8 mouse cellular contexts compared by ENCODE assay signal in genomic region chr1:131269797-131270578, GRCm38 (mm10). TPM values are rescaled to one million over a fixed set of nuclear protein-coding genes. Genes with fewer than 3 reads are reported as not detected.
A peak's percentile ranks its signal among the peaks of the same experiment; 100 is the strongest.
DNase-seq lines count a peak whose midpoint lies in the region; ATAC-seq lines count a peak whose summit lies in the region.

No protein-coding gene starts in this region.

- DNase-seq in adrenal gland, adult (ENCODE audit: inconsistent age in 2 of 2, low spot score in 1 of 2), result peak; percentile 70 to 88
- DNase-seq in adrenal gland, postnatal 4 days (ENCODE audit: low spot score in 2 of 2), result no peak
- peak; percentile 71 for DNase-seq in cerebellum, adult 9-11 months
- peak; percentile 88 for DNase-seq in induced T-regulatory cell, adult 2 months (ENCODE audit: low read depth)
- DNase-seq in left cerebral cortex, adult 11 months (ENCODE audit: low spot score), result peak; percentile 27
- peak; percentile 67 for DNase-seq in right cerebral cortex, postnatal 25 days

- peak; percentile 83 for ATAC-seq in frontal cortex, adult (ENCODE audit: low TSS enrichment)
- peak; percentile 88 for ATAC-seq in megakaryocyte progenitor cell, adult 5-6 weeks (replicated peaks; ENCODE audit: poor library complexity)

RNA-seq across cellular contexts. Expression of gene Ikbke, which starts 9.4 kb away (rescaled TPM):
- total RNA-seq in adrenal gland, postnatal 4 days (2021), result 10 to 100 TPM; 19.5 to 20.0 TPM
- total RNA-seq in megakaryocyte progenitor cell, adult 5-6 weeks (2015), result 21.4 and 22.1 TPM in 2 replicates
- total RNA-seq in megakaryocyte progenitor cell, adult 5-6 weeks (2017), result 25.9 and 28.6 TPM in 2 replicates

RNA-seq across cellular contexts. Expression of gene Rassf5, which starts 24.9 kb away (rescaled TPM):
- total RNA-seq in adrenal gland, postnatal 4 days (2021), result 10 to 100 TPM; 11.1 to 14.1 TPM
- total RNA-seq in megakaryocyte progenitor cell, adult 5-6 weeks (2015), result 46.0 and 48.9 TPM in 2 replicates
- 45.1 and 47.6 TPM in 2 replicates for total RNA-seq in megakaryocyte progenitor cell, adult 5-6 weeks (2017)

Comparison
In these comparisons a context has a peak if more than half of its experiments do, and no peak if none do; other contexts are left out.
1. DNase-seq: peak in adrenal gland, adult (2 of 2), cerebellum, adult 9-11 months (single experiment), induced T-regulatory cell, adult 2 months (single experiment), left cerebral cortex, adult 11 months (single experiment) and right cerebral cortex, postnatal 25 days (single experiment); none in adrenal gland, postnatal 4 days (0 of 2).